Mouse (Mus musculus) frontal cortex, adult 2 months (tissue): ENCODE results near the gene Lmntd2. TPM values are rescaled to one million over a fixed set of nuclear protein-coding genes. Genes with fewer than 3 reads are reported as not detected.

Experiments
- DNase-seq, 2 experiments: peaks; one replicate each; pipeline ENCODE4 v3.0.0; 2022; ENCODE audit warnings: low spot score in 1 of 2; ENCODE audit errors: extremely low spot score in 1 of 2
- polyA plus RNA-seq: library from polyadenylated mRNA; depleted of rRNA; stranded (reverse); fragments of >200 nt; gene quantifications from 2 replicates; pipeline ENCODE4 v1.2.3, GENCODE M21; 2012

Gene Lmntd2
- polyA plus RNA-seq, 1 experiment: 0.20 TPM

- no peak for DNase-seq
Observed at GRCm38 (mm10) chr7:141216894-141217293, 3.0 kb upstream of the Lmntd2 start.

- no peak for DNase-seq
Observed at GRCm38 (mm10) chr7:141215880-141216733, 2.2 kb upstream of the Lmntd2 start.

- peak; percentile 66 to 81 for DNase-seq
Observed at GRCm38 (mm10) chr7:141215101-141215879, 1.4 kb upstream of the Lmntd2 start, which contains the start of gene Rassf7. Gene Rassf7, plus strand, starts transcription at chr7:141215860.

GRCm38 (mm10) chr7:141214310-141214709 lies 430 bp upstream of the Lmntd2 start:
- no peak for DNase-seq

GRCm38 (mm10) chr7:141213133-141213532 lies 747 bp downstream of the Lmntd2 start:
- no peak for DNase-seq

- DNase-seq: no peak
Observed at GRCm38 (mm10) chr7:141210606-141211131, 3.2 kb downstream of the Lmntd2 start.

- DNase-seq: no peak
Observed at GRCm38 (mm10) chr7:141210137-141210536, 3.7 kb downstream of the Lmntd2 start.

- DNase-seq: no peak
Observed at GRCm38 (mm10) chr7:141209526-141209925, 4.4 kb downstream of the Lmntd2 start.

GRCm38 (mm10) chr7:141206182-141206937 lies 7.5 kb downstream of the Lmntd2 start:
- no peak for DNase-seq

GRCm38 (mm10) chr7:141205504-141205903 lies 8.4 kb downstream of the Lmntd2 start:
- DNase-seq: no peak

- no peak for DNase-seq
Observed at GRCm38 (mm10) chr7:141204546-141204945, 9.3 kb downstream of the Lmntd2 start.

- no peak for DNase-seq
Observed at GRCm38 (mm10) chr7:141198121-141198520, 15.8 kb downstream of the Lmntd2 start.

GRCm38 (mm10) chr7:141196619-141197282 lies 17.1 kb downstream of the Lmntd2 start:
- no peak for DNase-seq

- no peak for DNase-seq
Observed at GRCm38 (mm10) chr7:141195754-141196153, 18.1 kb downstream of the Lmntd2 start.

- DNase-seq: peak; percentile 76 to 88
Observed at GRCm38 (mm10) chr7:141194830-141195229, 19.1 kb downstream of the Lmntd2 start.

- DNase-seq: no peak
Observed at GRCm38 (mm10) chr7:141194409-141194808, 19.5 kb downstream of the Lmntd2 start.

- peak; percentile 92 to 98 for DNase-seq
Observed at GRCm38 (mm10) chr7:141193948-141194347, 19.9 kb downstream of the Lmntd2 start, which contains the start of the genes Hras and Lrrc56. Gene Hras, minus strand, starts transcription at chr7:141194005. Gene Lrrc56, plus strand, starts transcription at chr7:141194157.

- DNase-seq: peak in 1 of 2 experiments; percentile 34
Observed at GRCm38 (mm10) chr7:141193348-141193856, 20.5 kb downstream of the Lmntd2 start.

- no peak for DNase-seq
Observed at GRCm38 (mm10) chr7:141192776-141193347, 21.0 kb downstream of the Lmntd2 start.
